Mouse (Mus musculus): Measurements from ENCODE around the gene Afap1l2. TPM values are rescaled to one million over a fixed set of nuclear protein-coding genes. Genes with fewer than 3 reads are reported as not detected.

Afap1l2 gene
- polyA plus RNA-seq, 1 experiment from 2014 or later: 15.5 TPM

- Histone ChIP-seq H3K36me3 (ENCODE audit: insufficient read depth, low read length) (no peaks in the 10 kb centered on the region), H3K4me3 (ENCODE audit: low read depth, low read length) (peak within 1 kb of the TSS; percentile 43), H3K4me1 (ENCODE audit: insufficient read depth, low read depth, low read length) (peaks cover 11% of the 10 kb centered on the region), H3K9ac (replicated peaks; ENCODE audit: low read depth) (no peak within 1 kb of the TSS), H3K4me2 (replicated peaks; ENCODE audit: low read depth, low read length) (peak within 1 kb of the TSS; percentile 82), H3K27me3 (replicated peaks; ENCODE audit: insufficient read depth, low read length) (peaks cover 30% of the 10 kb centered on the region), H3K27ac (ENCODE audit: low read length) (no peak within 1 kb of the TSS), H3K9me3 (ENCODE audit: low read length) (no peaks in the 10 kb centered on the region)
- peak; percentile 14; the same call in 1 of the 2 replicates for TF ChIP-seq CTCF (IDR thresholded peaks at IDR 0.05)
- no peak for TF ChIP-seq EP300 (IDR thresholded peaks at IDR 0.05)
- 5% methylated on average over 53 of the region's 71 CpGs for WGBS
- DNase-seq (ENCODE audit: low spot score): peak; percentile 35
- ATAC-seq: peak; percentile 69
Observed at GRCm38 (mm10) chr19:56873816-56874600, 134.0 kb downstream of the Afap1l2 start, which contains the start of gene Vwa2. Gene Vwa2 (plus strand): TSS chr19:56874249.

- no peaks in the 10 kb centered on the region for H3K4me1 ChIP-seq (ENCODE audit: insufficient read depth, low read depth, low read length)
- TF ChIP-seq CTCF (IDR thresholded peaks at IDR 0.05): no peak
- WGBS: 60% methylated on average over 4 of the region's 4 CpGs
Observed at GRCm38 (mm10) chr19:56867701-56868100, 140.3 kb downstream of the Afap1l2 start.

More at GRCm38 (mm10) chr19:56867701-56868100, 140.3 kb downstream of the Afap1l2 start:
- Histone ChIP-seq H3K9ac (replicated peaks; ENCODE audit: low read depth) (no peak overlapping the region), H3K27me3 (replicated peaks; ENCODE audit: insufficient read depth, low read length) (peaks cover 4% of the 10 kb centered on the region), H3K36me3 (ENCODE audit: insufficient read depth, low read length) (no peaks in the 10 kb centered on the region), H3K4me2 (replicated peaks; ENCODE audit: low read depth, low read length) (no peak overlapping the region), H3K9me3 (ENCODE audit: low read length) (no peaks in the 10 kb centered on the region), H3K4me3 (ENCODE audit: low read depth, low read length) (no peak overlapping the region), H3K27ac (ENCODE audit: low read length) (no peak overlapping the region)
- DNase-seq (ENCODE audit: low spot score): no peak
- ATAC-seq: no peak

Other genes with a start within 250 kb of the Afap1l2 start
- gene Ccdc186, start 186.0 kb downstream of the Afap1l2 start, polyA plus RNA-seq (2015; fragmentation: Nextera tagmentation; extraction: Ambion mirVana): 27.9 and 29.1 TPM in 2 replicates
- not detected in 2 replicates for gene Tdrd1, start 182.0 kb downstream of the Afap1l2 start, polyA plus RNA-seq (2015; fragmentation: Nextera tagmentation; extraction: Ambion mirVana)
- 0.48 and 0.63 TPM in 2 replicates for gene Vwa2, start 134.0 kb downstream of the Afap1l2 start, polyA plus RNA-seq (2015; fragmentation: Nextera tagmentation; extraction: Ambion mirVana)

Measured in lung, postnatal 0 days (tissue).